Mouse (Mus musculus): ENCODE data around the gene Armcx4. TPM values are rescaled to one million over a fixed set of nuclear protein-coding genes. Genes with fewer than 3 reads are reported as not detected.
"Not testable (repeated sequence)": the region's sequence is repeated elsewhere in the genome, so short reads cannot be mapped to it uniquely, and the experiment has no call there.

Gene Armcx4
- polyA plus RNA-seq, 1 experiment from 2014 or later = 5.4 TPM

GRCm38 (mm10) chrX:134684936-134685335 is 1.4 kb upstream of the Armcx4 start:
- Histone ChIP-seq H3K36me3 (replicated peaks; ENCODE audit: control insufficient read depth, insufficient read depth) (peaks cover 14% of the 10 kb centered on the region), H3K27me3 (ENCODE audit: control insufficient read depth, insufficient read depth, low read length) (no peaks in the 10 kb centered on the region), H3K27ac (peak overlapping the region; percentile 93), H3K4me3 (replicated peaks; ENCODE audit: low read length) (peak overlapping the region; percentile 56), H3K4me1 (replicated peaks; ENCODE audit: control insufficient read depth, insufficient read depth, low read length) (peaks cover 8% of the 10 kb centered on the region; the same call in 1 of the 2 replicates), H3K9me3 (ENCODE audit: control insufficient read depth, low read length) (no peaks in the 10 kb centered on the region), H3K9ac (peak overlapping the region; percentile 70; the same call in 1 of the 2 replicates), H3K4me2 (replicated peaks) (peak overlapping the region; percentile 55)
- ATAC-seq (ENCODE audit: low FRiP score) (no peak), DNase-seq (ENCODE audit: low spot score) (no peak)
- WGBS = 42% methylated on average over 5 of the region's 5 CpGs

GRCm38 (mm10) chrX:134686739-134687171 is 436 bp downstream of the Armcx4 start:
- peaks cover 31% of the 10 kb centered on the region for H3K36me3 ChIP-seq (replicated peaks; ENCODE audit: control insufficient read depth, insufficient read depth)
- H3K4me1 ChIP-seq (replicated peaks; ENCODE audit: control insufficient read depth, insufficient read depth, low read length) = peaks cover 8% of the 10 kb centered on the region; the same call in 1 of the 2 replicates
- H3K4me3 ChIP-seq (replicated peaks; ENCODE audit: low read length) = peak overlapping the region; percentile 56
- no peaks in the 10 kb centered on the region for H3K9me3 ChIP-seq (ENCODE audit: control insufficient read depth, low read length)
- peak overlapping the region; percentile 55 for H3K4me2 ChIP-seq (replicated peaks)
- DNase-seq (ENCODE audit: low spot score) = peak; percentile 38
- H3K27me3 ChIP-seq (ENCODE audit: control insufficient read depth, insufficient read depth, low read length) = no peaks in the 10 kb centered on the region
- peak overlapping the region; percentile 70 for H3K9ac ChIP-seq
- H3K27ac ChIP-seq = peak overlapping the region; percentile 93
- 13% methylated on average over 16 of the region's 16 CpGs for WGBS
- ATAC-seq (ENCODE audit: low FRiP score) = peak; percentile 63; the same call in 1 of the 2 replicates

DNA sequence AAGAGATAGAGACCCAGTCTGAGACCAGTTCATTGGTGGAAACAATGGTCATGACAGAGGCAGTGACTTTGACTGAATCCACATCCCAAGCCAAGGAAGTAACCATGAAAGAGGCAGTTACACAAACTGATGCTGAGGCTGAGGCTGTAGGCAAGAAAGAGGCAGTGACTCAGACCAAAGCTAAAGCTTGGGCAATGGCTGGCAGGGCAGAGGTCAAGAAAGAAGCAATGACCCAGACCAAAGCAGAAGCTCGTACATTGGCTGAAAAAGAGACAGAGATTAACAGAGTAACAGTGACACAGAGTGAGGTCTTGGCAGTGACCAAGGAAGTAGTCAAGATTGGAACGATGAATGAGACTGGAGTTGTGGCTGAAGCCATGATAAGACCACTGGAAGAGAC is 3.4 kb downstream of the Armcx4 start:
- 75% methylated on average over 2 of the region's 2 CpGs for WGBS
- H3K4me3 ChIP-seq (replicated peaks; ENCODE audit: low read length) = no peak overlapping the region
- no peak overlapping the region for H3K4me2 ChIP-seq (replicated peaks)
- no peaks in the 10 kb centered on the region for H3K9me3 ChIP-seq (ENCODE audit: control insufficient read depth, low read length)
- no peak overlapping the region for H3K27ac ChIP-seq
- H3K27me3 ChIP-seq (ENCODE audit: control insufficient read depth, insufficient read depth, low read length) = no peaks in the 10 kb centered on the region
- no peak overlapping the region for H3K9ac ChIP-seq
- peaks cover 8% of the 10 kb centered on the region; the same call in 1 of the 2 replicates for H3K4me1 ChIP-seq (replicated peaks; ENCODE audit: control insufficient read depth, insufficient read depth, low read length)
- DNase-seq (ENCODE audit: low spot score) (no peak), ATAC-seq (ENCODE audit: low FRiP score) (no peak)
- peaks cover 49% of the 10 kb centered on the region for H3K36me3 ChIP-seq (replicated peaks; ENCODE audit: control insufficient read depth, insufficient read depth)

DNA sequence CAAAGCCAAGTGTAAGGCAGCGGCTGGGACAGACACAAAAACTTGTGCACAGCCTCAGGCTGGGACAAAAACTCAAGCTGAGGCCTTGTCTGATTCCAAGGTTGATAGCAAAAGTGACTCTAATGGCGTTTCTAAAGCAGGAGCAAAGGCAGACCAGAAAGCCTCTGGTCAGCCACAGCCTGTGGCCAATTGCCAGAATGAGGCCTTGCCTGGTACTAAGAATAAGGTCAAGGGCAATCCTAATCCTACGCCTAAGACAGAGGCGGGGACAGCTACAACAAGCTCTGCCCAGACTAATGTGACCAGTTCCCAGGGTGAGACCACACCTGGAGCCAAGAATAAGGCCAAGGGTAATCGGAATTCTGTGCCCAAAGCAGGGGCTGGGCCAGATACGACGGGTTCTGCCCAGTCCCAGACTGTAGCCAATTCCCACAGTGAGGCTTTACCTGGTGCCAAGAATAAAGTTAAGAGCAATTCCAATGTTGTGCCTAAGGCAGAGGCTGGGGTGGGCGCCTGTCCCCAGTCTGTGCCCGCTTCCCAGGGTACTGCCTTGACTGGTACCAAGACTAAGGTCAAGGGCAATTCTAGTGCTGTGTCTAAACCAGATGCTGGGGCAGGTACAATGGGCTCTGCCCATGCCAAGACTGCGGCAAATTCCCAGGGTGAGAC is 4.7 kb downstream of the Armcx4 start:
- WGBS = 89% methylated on average over 10 of the region's 10 CpGs
- Histone ChIP-seq H3K27me3 (ENCODE audit: control insufficient read depth, insufficient read depth, low read length) (no peaks in the 10 kb centered on the region), H3K36me3 (replicated peaks; ENCODE audit: control insufficient read depth, insufficient read depth) (peaks cover 57% of the 10 kb centered on the region), H3K27ac (no peak overlapping the region), H3K4me2 (replicated peaks) (no peak overlapping the region), H3K4me1 (replicated peaks; ENCODE audit: control insufficient read depth, insufficient read depth, low read length) (peaks cover 4% of the 10 kb centered on the region; the same call in 1 of the 2 replicates), H3K9ac (no peak overlapping the region), H3K9me3 (ENCODE audit: control insufficient read depth, low read length) (no peaks in the 10 kb centered on the region), H3K4me3 (replicated peaks; ENCODE audit: low read length) (no peak overlapping the region)
- ATAC-seq (ENCODE audit: low FRiP score) (no peak), DNase-seq (ENCODE audit: low spot score) (no peak)

GRCm38 (mm10) chrX:134691540-134691935 is 5.2 kb downstream of the Armcx4 start:
- ATAC-seq (ENCODE audit: low FRiP score) (no peak), DNase-seq (ENCODE audit: low spot score) (no peak)
- H3K4me2 ChIP-seq (replicated peaks) = no peak overlapping the region
- WGBS = 89% methylated on average over 2 of the region's 2 CpGs
- no peak overlapping the region for H3K9ac ChIP-seq
- no peak overlapping the region for H3K4me3 ChIP-seq (replicated peaks; ENCODE audit: low read length)
- H3K27me3 ChIP-seq (ENCODE audit: control insufficient read depth, insufficient read depth, low read length) = no peaks in the 10 kb centered on the region
- H3K4me1 ChIP-seq (replicated peaks; ENCODE audit: control insufficient read depth, insufficient read depth, low read length) = peaks cover 4% of the 10 kb centered on the region; the same call in 1 of the 2 replicates
- H3K27ac ChIP-seq = no peak overlapping the region
- no peaks in the 10 kb centered on the region for H3K9me3 ChIP-seq (ENCODE audit: control insufficient read depth, low read length)
- peaks cover 57% of the 10 kb centered on the region for H3K36me3 ChIP-seq (replicated peaks; ENCODE audit: control insufficient read depth, insufficient read depth)

GRCm38 (mm10) chrX:134716863-134717262 is 30.5 kb downstream of the Armcx4 start:
- Histone ChIP-seq H3K9me3 (ENCODE audit: control insufficient read depth, low read length) (no peaks in the 10 kb centered on the region), H3K27me3 (ENCODE audit: control insufficient read depth, insufficient read depth, low read length) (peaks cover 3% of the 10 kb centered on the region), H3K4me2 (replicated peaks) (peak overlapping the region; percentile 61; the same call in 1 of the 2 replicates), H3K36me3 (replicated peaks; ENCODE audit: control insufficient read depth, insufficient read depth) (peaks cover 20% of the 10 kb centered on the region), H3K4me1 (replicated peaks; ENCODE audit: control insufficient read depth, insufficient read depth, low read length) (no peaks in the 10 kb centered on the region), H3K27ac (peak overlapping the region; percentile 92; the same call in 1 of the 2 replicates), H3K9ac (0 out of 2 replicates have a peak overlapping the region, but pooled peaks have one; percentile 76), H3K4me3 (replicated peaks; ENCODE audit: low read length) (no peak overlapping the region)
- ATAC-seq (ENCODE audit: low FRiP score) = no peak
- 24% methylated on average over 3 of the region's 3 CpGs for WGBS
- DNase-seq (ENCODE audit: low spot score) = no peak

- WGBS = 14% methylated on average over 16 of the region's 16 CpGs
- Histone ChIP-seq H3K36me3 (replicated peaks; ENCODE audit: control insufficient read depth, insufficient read depth) (peaks cover 20% of the 10 kb centered on the region), H3K27ac (peak within 1 kb of the TSS; percentile 92), H3K4me1 (replicated peaks; ENCODE audit: control insufficient read depth, insufficient read depth, low read length) (no peaks in the 10 kb centered on the region), H3K9me3 (ENCODE audit: control insufficient read depth, low read length) (no peaks in the 10 kb centered on the region), H3K4me2 (replicated peaks) (peak within 1 kb of the TSS; percentile 61), H3K4me3 (replicated peaks; ENCODE audit: low read length) (peak within 1 kb of the TSS; percentile 49), H3K9ac (peak within 1 kb of the TSS; percentile 76), H3K27me3 (ENCODE audit: control insufficient read depth, insufficient read depth, low read length) (peaks cover 3% of the 10 kb centered on the region)
- DNase-seq (ENCODE audit: low spot score) (peak; percentile 76), ATAC-seq (ENCODE audit: low FRiP score) (peak; percentile 97)
Observed at GRCm38 (mm10) chrX:134717752-134718308, 31.5 kb downstream of the Armcx4 start, which contains the start of gene Armcx1. Armcx1 (plus strand) TSS chrX:134717963.

- peaks cover 3% of the 10 kb centered on the region for H3K27me3 ChIP-seq (ENCODE audit: control insufficient read depth, insufficient read depth, low read length)
- H3K9ac ChIP-seq = peak overlapping the region; percentile 76
- peak overlapping the region; percentile 61 for H3K4me2 ChIP-seq (replicated peaks)
- H3K27ac ChIP-seq = peak overlapping the region; percentile 92
- no peaks in the 10 kb centered on the region for H3K9me3 ChIP-seq (ENCODE audit: control insufficient read depth, low read length)
- peak; percentile 59 for DNase-seq (ENCODE audit: low spot score)
- peak; percentile 79 for ATAC-seq (ENCODE audit: low FRiP score)
- H3K36me3 ChIP-seq (replicated peaks; ENCODE audit: control insufficient read depth, insufficient read depth) = peaks cover 20% of the 10 kb centered on the region
- H3K4me3 ChIP-seq (replicated peaks; ENCODE audit: low read length) = peak overlapping the region; percentile 49
- 9% methylated on average over 13 of the region's 14 CpGs for WGBS
- no peaks in the 10 kb centered on the region for H3K4me1 ChIP-seq (replicated peaks; ENCODE audit: control insufficient read depth, insufficient read depth, low read length)
Observed at GRCm38 (mm10) chrX:134718524-134718923, 32.2 kb downstream of the Armcx4 start.

- H3K4me2 ChIP-seq (replicated peaks); H3K4me3 ChIP-seq (replicated peaks; ENCODE audit: low read length); H3K9ac ChIP-seq; ATAC-seq (ENCODE audit: low FRiP score); DNase-seq (ENCODE audit: low spot score); H3K27me3 ChIP-seq (ENCODE audit: control insufficient read depth, insufficient read depth, low read length); H3K9me3 ChIP-seq (ENCODE audit: control insufficient read depth, low read length); H3K27ac ChIP-seq; H3K4me1 ChIP-seq (replicated peaks; ENCODE audit: control insufficient read depth, insufficient read depth, low read length): not testable (repeated sequence)
- 29% methylated on average over 1 of the region's 2 CpGs for WGBS
- peaks cover 20% of the 10 kb centered on the region for H3K36me3 ChIP-seq (replicated peaks; ENCODE audit: control insufficient read depth, insufficient read depth)
Observed at GRCm38 (mm10) chrX:134723762-134724161, 37.4 kb downstream of the Armcx4 start.

Data from hindbrain, embryonic 14.5 days (tissue).